Mouse (Mus musculus): ENCODE measurements at regions not wholly inside any gene's neighbourhood (a gene's known extent, or its start where the extent isn't known, plus 50 kb on each side); places are given as distances from the start of the nearest gene placed in this dataset.

DNA sequence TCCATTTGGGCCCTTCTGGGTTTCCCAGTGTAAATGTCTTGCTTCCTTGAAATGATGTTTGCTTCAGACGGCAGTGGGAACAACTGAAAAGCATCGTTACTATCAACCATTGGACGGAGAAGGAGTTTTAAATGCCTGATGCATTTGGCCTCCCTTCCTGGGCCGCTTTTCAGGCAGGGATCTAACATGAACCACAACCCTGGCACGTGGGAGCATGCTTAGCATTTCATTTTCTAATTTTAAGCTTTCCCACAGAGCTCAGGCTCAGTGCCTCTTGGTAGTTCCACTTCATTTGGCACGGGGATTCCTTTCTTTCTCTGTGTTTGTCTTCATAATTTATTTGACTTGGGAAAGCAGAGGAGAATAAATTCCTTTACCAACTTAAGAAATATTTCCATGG, 406.6 kb upstream of the Nbea start:
- no peak overlapping the region for H3K9ac ChIP-seq (ENCODE audit: low read depth, low read length)
- ATAC-seq, result no peak
- H3K27ac ChIP-seq (ENCODE audit: low read length), result no peak overlapping the region
- no peaks in the 10 kb centered on the region for H3K4me1 ChIP-seq (ENCODE audit: control insufficient read depth, insufficient read depth, low read length)
- H3K4me3 ChIP-seq (ENCODE audit: low read length), result no peak overlapping the region
- H3K36me3 ChIP-seq (ENCODE audit: control insufficient read depth, insufficient read depth, low read length), result no peaks in the 10 kb centered on the region
- no peak overlapping the region for H3K4me2 ChIP-seq (ENCODE audit: low read depth, low read length)
- H3K9me3 ChIP-seq (ENCODE audit: control insufficient read depth, low read length), result no peaks in the 10 kb centered on the region
- 70% methylated on average over 6 of the region's 6 CpGs for WGBS
- no peaks in the 10 kb centered on the region for H3K27me3 ChIP-seq (replicated peaks; ENCODE audit: control insufficient read depth, insufficient read depth, low read length)

DNA sequence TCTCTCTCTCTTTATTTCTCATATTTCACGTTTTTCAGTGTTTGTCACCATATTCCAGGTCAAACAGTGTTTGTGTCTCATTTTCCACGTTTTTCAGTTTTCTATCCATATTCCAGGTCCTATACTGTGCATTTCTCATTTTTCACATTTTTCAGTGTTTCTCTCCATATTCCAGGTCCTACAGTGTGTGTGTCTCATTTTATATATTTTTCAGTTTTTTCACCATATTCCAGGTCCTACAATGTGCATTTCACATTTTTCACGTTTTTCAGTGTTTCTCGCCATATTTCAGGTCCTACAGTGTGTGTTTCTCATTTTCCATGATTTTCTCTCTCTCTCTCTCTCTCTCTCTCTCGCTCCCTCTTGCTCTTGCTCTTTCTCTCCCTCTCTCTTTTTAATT, 391.9 kb upstream of the Nbea start:
- ATAC-seq, result no peak
- H3K36me3 ChIP-seq (ENCODE audit: control insufficient read depth, insufficient read depth, low read length), result no peaks in the 10 kb centered on the region
- H3K27me3 ChIP-seq (replicated peaks; ENCODE audit: control insufficient read depth, insufficient read depth, low read length), result no peaks in the 10 kb centered on the region
- no peak overlapping the region for H3K4me2 ChIP-seq (ENCODE audit: low read depth, low read length)
- H3K9ac ChIP-seq (ENCODE audit: low read depth, low read length), result no peak overlapping the region
- no peak overlapping the region for H3K27ac ChIP-seq (ENCODE audit: low read length)
- no peak overlapping the region for H3K4me3 ChIP-seq (ENCODE audit: low read length)
- WGBS, result 68% methylated on average over 5 of the region's 5 CpGs
- peaks cover 4% of the 10 kb centered on the region for H3K9me3 ChIP-seq (ENCODE audit: control insufficient read depth, low read length)
- no peaks in the 10 kb centered on the region for H3K4me1 ChIP-seq (ENCODE audit: control insufficient read depth, insufficient read depth, low read length)

DNA sequence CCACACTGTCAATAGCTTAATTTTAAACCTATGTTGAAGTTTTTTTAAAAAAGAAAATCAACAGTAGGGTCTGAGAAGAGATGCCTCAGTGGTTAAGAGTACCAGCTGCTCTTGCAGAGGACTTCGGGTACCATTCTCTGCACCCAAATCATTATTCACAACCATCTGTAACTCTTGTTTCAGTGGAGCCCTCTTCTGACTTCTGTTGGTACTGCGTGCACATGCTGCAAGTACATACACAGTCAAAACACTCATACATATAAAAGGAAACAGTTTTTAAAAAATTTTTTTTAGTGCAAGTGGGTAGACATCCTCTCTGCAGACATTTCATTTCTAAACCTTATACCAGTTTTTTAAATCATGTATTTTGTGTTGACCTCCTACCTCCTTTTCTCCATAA, 352.7 kb upstream of the Nbea start:
- WGBS, result 77% methylated on average over 2 of the region's 2 CpGs
- H3K27ac ChIP-seq (ENCODE audit: low read length), result no peak overlapping the region
- no peak for ATAC-seq

DNA sequence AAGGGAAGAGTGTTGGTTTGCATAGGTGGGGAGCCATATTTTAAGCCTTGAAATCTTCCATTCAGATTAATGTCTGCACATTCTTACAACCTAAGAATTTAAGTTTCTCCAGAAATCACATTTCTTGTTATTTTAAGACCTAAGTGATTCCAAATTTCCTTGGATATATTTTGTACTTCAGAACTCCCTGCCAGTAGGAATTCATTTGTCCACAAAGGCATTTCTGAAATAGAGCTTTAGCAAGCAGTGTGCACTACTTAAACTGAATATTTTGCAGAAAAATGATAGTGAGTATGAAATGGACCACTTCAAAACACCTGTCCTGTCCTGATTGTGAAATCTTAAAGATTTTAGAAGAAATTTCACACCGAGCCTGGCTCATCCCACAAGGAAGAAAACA, 320.9 kb upstream of the Nbea start:
- no peak for ATAC-seq
- Histone ChIP-seq H3K4me1 (ENCODE audit: control insufficient read depth, insufficient read depth, low read length) (no peaks in the 10 kb centered on the region), H3K4me3 (ENCODE audit: low read length) (no peak overlapping the region), H3K4me2 (ENCODE audit: low read depth, low read length) (no peak overlapping the region), H3K9ac (ENCODE audit: low read depth, low read length) (no peak overlapping the region), H3K27me3 (replicated peaks; ENCODE audit: control insufficient read depth, insufficient read depth, low read length) (no peaks in the 10 kb centered on the region), H3K36me3 (ENCODE audit: control insufficient read depth, insufficient read depth, low read length) (no peaks in the 10 kb centered on the region), H3K9me3 (ENCODE audit: control insufficient read depth, low read length) (no peaks in the 10 kb centered on the region), H3K27ac (ENCODE audit: low read length) (no peak overlapping the region)
- 88% methylated on average over 1 of the region's 1 CpGs for WGBS

More for the DNA sequence above, 352.7 kb upstream of the Nbea start:
- H3K4me1 ChIP-seq (ENCODE audit: control insufficient read depth, insufficient read depth, low read length), result no peaks in the 10 kb centered on the region
- no peak overlapping the region for H3K9ac ChIP-seq (ENCODE audit: low read depth, low read length)
- H3K4me3 ChIP-seq (ENCODE audit: low read length), result no peak overlapping the region
- H3K9me3 ChIP-seq (ENCODE audit: control insufficient read depth, low read length), result no peaks in the 10 kb centered on the region
- H3K27me3 ChIP-seq (replicated peaks; ENCODE audit: control insufficient read depth, insufficient read depth, low read length), result no peaks in the 10 kb centered on the region
- H3K36me3 ChIP-seq (ENCODE audit: control insufficient read depth, insufficient read depth, low read length), result no peaks in the 10 kb centered on the region
- no peak overlapping the region for H3K4me2 ChIP-seq (ENCODE audit: low read depth, low read length)

DNA sequence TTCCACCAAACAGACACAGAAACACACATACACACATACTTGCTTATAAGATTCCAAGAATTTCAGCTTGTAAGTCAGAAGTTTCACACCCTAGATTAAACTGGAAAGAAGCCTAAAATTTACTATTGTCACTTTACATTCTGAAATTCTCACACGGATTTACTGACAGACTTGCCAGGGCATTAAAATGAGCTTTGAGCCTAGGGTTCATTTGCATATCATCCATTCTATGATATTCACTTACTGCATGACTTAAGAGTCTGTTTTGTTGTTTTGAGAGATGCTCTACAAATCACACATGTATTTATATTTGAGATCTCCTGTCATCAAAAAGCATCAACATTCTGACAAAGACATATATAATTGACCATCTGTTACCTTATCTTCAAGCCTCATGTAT, 315.8 kb upstream of the Nbea start:
- Histone ChIP-seq H3K27me3 (replicated peaks; ENCODE audit: control insufficient read depth, insufficient read depth, low read length) (no peaks in the 10 kb centered on the region), H3K27ac (ENCODE audit: low read length) (no peak overlapping the region), H3K9ac (ENCODE audit: low read depth, low read length) (no peak overlapping the region), H3K4me2 (ENCODE audit: low read depth, low read length) (no peak overlapping the region), H3K4me3 (ENCODE audit: low read length) (no peak overlapping the region), H3K36me3 (ENCODE audit: control insufficient read depth, insufficient read depth, low read length) (no peaks in the 10 kb centered on the region), H3K4me1 (ENCODE audit: control insufficient read depth, insufficient read depth, low read length) (no peaks in the 10 kb centered on the region), H3K9me3 (ENCODE audit: control insufficient read depth, low read length) (no peaks in the 10 kb centered on the region)
- ATAC-seq, result no peak
- 63% methylated on average over 1 of the region's 1 CpGs for WGBS

DNA sequence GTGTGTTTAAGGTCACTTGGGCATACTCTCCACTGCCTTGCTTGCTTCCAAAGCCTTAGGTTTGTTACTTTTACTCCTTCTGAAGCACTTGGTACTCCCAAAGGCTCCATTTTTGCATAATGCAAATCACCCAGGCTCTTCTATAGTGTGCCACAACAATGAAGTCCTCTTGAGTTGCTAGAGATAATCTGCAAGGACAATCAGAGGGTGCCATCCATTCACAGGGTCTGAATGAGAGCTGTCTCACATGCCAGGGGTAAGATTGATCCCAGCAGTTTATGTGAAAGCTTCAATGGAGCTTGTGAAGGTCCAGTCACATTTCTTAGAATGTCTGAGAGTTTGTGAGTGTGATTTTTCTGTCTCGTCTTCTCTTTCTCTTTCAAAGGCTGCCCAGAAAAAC, 310.4 kb upstream of the Nbea start:
- 65% methylated on average over 1 of the region's 1 CpGs for WGBS
- ATAC-seq, result no peak

DNA sequence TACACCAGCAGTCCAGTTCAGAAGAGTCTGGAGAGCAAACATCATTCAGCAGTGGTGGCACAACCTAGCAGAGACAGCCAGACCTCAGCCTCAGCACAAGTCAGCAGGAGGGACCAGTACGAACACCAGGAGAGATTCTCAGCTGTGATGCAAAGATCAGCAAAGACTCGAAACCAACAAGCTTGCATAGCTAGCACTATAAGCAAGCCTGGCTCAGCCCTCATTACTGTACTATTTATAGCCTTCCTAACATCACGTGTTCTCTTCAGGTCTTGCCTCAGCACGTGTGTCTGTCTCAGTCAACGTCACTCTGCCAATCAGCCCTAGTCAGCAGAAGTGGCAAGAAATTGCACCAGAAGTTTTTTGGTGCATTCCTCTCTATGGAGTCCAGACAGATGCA, 305.7 kb upstream of the Nbea start:
- H3K4me2 ChIP-seq (ENCODE audit: low read depth, low read length), result no peak overlapping the region
- H3K9me3 ChIP-seq (ENCODE audit: control insufficient read depth, low read length), result no peaks in the 10 kb centered on the region
- H3K27ac ChIP-seq (ENCODE audit: low read length), result no peak overlapping the region
- H3K27me3 ChIP-seq (replicated peaks; ENCODE audit: control insufficient read depth, insufficient read depth, low read length), result no peaks in the 10 kb centered on the region
- 71% methylated on average over 5 of the region's 5 CpGs for WGBS
- no peaks in the 10 kb centered on the region for H3K4me1 ChIP-seq (ENCODE audit: control insufficient read depth, insufficient read depth, low read length)
- no peak overlapping the region for H3K9ac ChIP-seq (ENCODE audit: low read depth, low read length)
- no peak overlapping the region for H3K4me3 ChIP-seq (ENCODE audit: low read length)
- H3K36me3 ChIP-seq (ENCODE audit: control insufficient read depth, insufficient read depth, low read length), result no peaks in the 10 kb centered on the region
- ATAC-seq, result no peak

More for the DNA sequence above, 310.4 kb upstream of the Nbea start:
- Histone ChIP-seq H3K9ac (ENCODE audit: low read depth, low read length) (no peak overlapping the region), H3K4me1 (ENCODE audit: control insufficient read depth, insufficient read depth, low read length) (no peaks in the 10 kb centered on the region), H3K27ac (ENCODE audit: low read length) (no peak overlapping the region), H3K36me3 (ENCODE audit: control insufficient read depth, insufficient read depth, low read length) (no peaks in the 10 kb centered on the region), H3K9me3 (ENCODE audit: control insufficient read depth, low read length) (no peaks in the 10 kb centered on the region), H3K4me2 (ENCODE audit: low read depth, low read length) (no peak overlapping the region), H3K4me3 (ENCODE audit: low read length) (no peak overlapping the region), H3K27me3 (replicated peaks; ENCODE audit: control insufficient read depth, insufficient read depth, low read length) (no peaks in the 10 kb centered on the region)

DNA sequence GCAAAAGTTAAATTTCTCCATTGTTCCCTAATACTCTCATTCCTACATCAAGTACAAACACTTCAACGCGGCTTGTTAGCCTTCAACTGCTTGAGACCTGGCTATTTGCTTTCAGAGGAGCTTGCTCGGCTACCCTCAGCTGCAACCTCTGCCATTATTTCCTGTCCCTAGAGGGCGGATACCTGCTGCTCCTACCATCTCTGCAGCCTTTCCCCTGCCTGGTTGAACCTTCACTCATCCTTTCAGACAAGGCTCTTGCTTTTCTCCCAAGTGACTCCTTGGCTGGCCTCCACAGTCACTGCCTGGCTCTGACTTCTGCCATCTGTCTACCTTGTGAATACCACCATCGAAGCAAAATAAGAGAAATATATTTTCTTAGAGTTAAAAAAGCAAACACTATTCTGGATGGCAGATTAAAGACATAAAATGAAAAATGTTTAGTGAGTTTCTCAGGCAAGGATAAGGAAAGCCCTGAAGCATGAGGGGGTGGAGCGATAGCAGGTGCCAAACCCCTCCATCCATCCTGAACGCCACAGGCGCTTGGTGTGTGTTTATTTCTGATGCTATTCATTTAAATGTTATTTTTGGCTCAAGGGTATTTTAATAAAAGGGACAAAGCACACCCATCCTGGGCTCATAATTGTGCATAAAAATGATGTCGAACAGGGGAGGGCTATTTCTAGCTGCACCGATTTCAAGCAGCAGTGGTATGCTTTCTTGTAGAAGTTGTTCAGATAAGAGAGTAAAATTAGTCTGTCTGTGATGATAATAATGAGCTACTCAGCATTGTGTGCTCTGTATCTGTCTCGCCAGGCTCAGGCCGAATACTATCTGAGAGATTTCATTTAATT, 302.3 kb upstream of the Nbea start:
- Histone ChIP-seq H3K27ac (ENCODE audit: low read length) (no peak overlapping the region), H3K9ac (ENCODE audit: low read depth, low read length) (no peak overlapping the region), H3K9me3 (ENCODE audit: control insufficient read depth, low read length) (no peaks in the 10 kb centered on the region), H3K4me3 (ENCODE audit: low read length) (no peak overlapping the region), H3K36me3 (ENCODE audit: control insufficient read depth, insufficient read depth, low read length) (no peaks in the 10 kb centered on the region), H3K4me1 (ENCODE audit: control insufficient read depth, insufficient read depth, low read length) (no peaks in the 10 kb centered on the region), H3K27me3 (replicated peaks; ENCODE audit: control insufficient read depth, insufficient read depth, low read length) (no peaks in the 10 kb centered on the region), H3K4me2 (ENCODE audit: low read depth, low read length) (no peak overlapping the region)
- WGBS, result 71% methylated on average over 12 of the region's 12 CpGs
- ATAC-seq, result no peak

DNA sequence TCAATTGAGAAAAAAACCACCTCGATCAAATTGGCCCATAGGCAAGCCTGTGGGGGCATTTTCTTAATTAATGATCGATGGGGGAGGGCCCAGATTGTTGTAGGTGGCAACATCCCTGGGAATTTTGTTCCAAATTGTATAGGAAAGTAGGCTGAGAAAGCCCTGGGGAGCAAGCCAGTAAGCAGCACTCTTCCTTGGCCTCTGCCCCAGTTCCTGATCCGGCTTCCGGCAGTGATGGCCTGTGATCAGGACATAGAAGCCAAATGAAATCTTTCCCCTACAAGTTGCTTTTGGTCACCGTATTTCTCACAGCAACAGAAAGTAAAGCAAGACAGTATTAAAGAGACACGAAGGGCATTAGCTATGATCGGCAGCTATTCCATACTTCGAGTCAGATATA, 300.6 kb upstream of the Nbea start:
- H3K4me2 ChIP-seq (ENCODE audit: low read depth, low read length), result no peak overlapping the region
- H3K27me3 ChIP-seq (replicated peaks; ENCODE audit: control insufficient read depth, insufficient read depth, low read length), result no peaks in the 10 kb centered on the region
- 89% methylated on average over 8 of the region's 8 CpGs for WGBS
- no peak overlapping the region for H3K27ac ChIP-seq (ENCODE audit: low read length)
- H3K4me3 ChIP-seq (ENCODE audit: low read length), result no peak overlapping the region
- H3K9me3 ChIP-seq (ENCODE audit: control insufficient read depth, low read length), result no peaks in the 10 kb centered on the region
- no peak for ATAC-seq
- H3K9ac ChIP-seq (ENCODE audit: low read depth, low read length), result no peak overlapping the region
- no peaks in the 10 kb centered on the region for H3K36me3 ChIP-seq (ENCODE audit: control insufficient read depth, insufficient read depth, low read length)
- no peaks in the 10 kb centered on the region for H3K4me1 ChIP-seq (ENCODE audit: control insufficient read depth, insufficient read depth, low read length)

DNA sequence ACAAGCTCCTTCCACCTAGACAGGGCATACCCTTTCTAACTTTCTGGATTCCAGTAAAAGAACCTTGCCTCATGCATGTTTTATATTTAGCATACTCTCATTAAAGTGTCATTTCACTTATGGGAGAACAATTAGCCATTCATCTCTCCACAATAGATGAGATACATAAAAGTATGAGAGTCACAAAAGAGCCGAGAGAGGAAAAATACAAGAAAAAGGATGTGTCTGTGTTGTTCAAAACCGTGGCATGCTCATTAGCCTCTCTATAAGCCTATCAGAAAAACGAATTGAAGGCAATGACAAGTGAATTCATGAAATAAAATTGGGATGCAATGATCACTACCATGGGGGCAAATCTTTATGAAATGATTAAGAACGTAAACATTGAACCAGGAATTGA, 299.9 kb upstream of the Nbea start:
- WGBS, result 77% methylated on average over 4 of the region's 4 CpGs
- no peak for ATAC-seq
- Histone ChIP-seq H3K4me1 (ENCODE audit: control insufficient read depth, insufficient read depth, low read length) (no peaks in the 10 kb centered on the region), H3K27ac (ENCODE audit: low read length) (no peak overlapping the region), H3K4me2 (ENCODE audit: low read depth, low read length) (no peak overlapping the region), H3K4me3 (ENCODE audit: low read length) (no peak overlapping the region), H3K27me3 (replicated peaks; ENCODE audit: control insufficient read depth, insufficient read depth, low read length) (no peaks in the 10 kb centered on the region), H3K36me3 (ENCODE audit: control insufficient read depth, insufficient read depth, low read length) (no peaks in the 10 kb centered on the region), H3K9ac (ENCODE audit: low read depth, low read length) (no peak overlapping the region), H3K9me3 (ENCODE audit: control insufficient read depth, low read length) (no peaks in the 10 kb centered on the region)

Data from intestine, embryonic 16.5 days (tissue).